Mouse (Mus musculus) midbrain, embryonic 16.5 days (tissue): ENCODE measurements around the gene Inf2. TPM values are rescaled to one million over a fixed set of nuclear protein-coding genes. Genes with fewer than 3 reads are reported as not detected.

ENCODE experiments used
- ATAC-seq: fragments of 200-750 bp; cut with Nextera tagmentation; 2 replicates; pipeline ENCODE4 v1.8.0; 2017; ENCODE audit warnings: moderate TSS enrichment
- H3K27ac ChIP-seq: fragments of 300-500 bp; sonication (generic); 2 replicates; pipeline ENCODE4 v1.5.1; 2014; ENCODE audit warnings: mild to moderate bottlenecking, low read length, mixed read lengths
- H3K27me3 ChIP-seq: fragments of 300-500 bp; sonication (generic); 2 replicates; pipeline ENCODE4 v1.6.1; 2014; ENCODE audit warnings: low read depth, low read length, mixed read lengths; ENCODE audit not compliant: control insufficient read depth, insufficient read depth
- H3K36me3 ChIP-seq: fragments of 300-500 bp; sonication (generic); 2 replicates; pipeline ENCODE4 v1.6.1; 2014; ENCODE audit warnings: mild to moderate bottlenecking, low read length, moderate library complexity, mixed read lengths; ENCODE audit not compliant: control insufficient read depth, insufficient read depth
- H3K4me1 ChIP-seq: fragments of 300-500 bp; sonication (generic); 2 replicates; pipeline ENCODE4 v1.6.1; 2014; ENCODE audit warnings: mild to moderate bottlenecking, low read length, mixed read lengths; ENCODE audit not compliant: control insufficient read depth, insufficient read depth
- H3K4me2 ChIP-seq: fragments of 300-500 bp; sonication (generic); 2 replicates; pipeline ENCODE4 v1.6.1; 2014; ENCODE audit warnings: mild to moderate bottlenecking, low read length, mixed read lengths
- H3K4me3 ChIP-seq: fragments of 300-500 bp; sonication (generic); 2 replicates; pipeline ENCODE4 v1.5.1; 2014; ENCODE audit warnings: low read depth, mild to moderate bottlenecking, low read length, moderate library complexity, mixed read lengths
- H3K9ac ChIP-seq: fragments of 300-500 bp; sonication (generic); 2 replicates; pipeline ENCODE4 v1.6.1; 2014; ENCODE audit warnings: low read depth, low read length, mixed read lengths
- H3K9me3 ChIP-seq: fragments of 300-500 bp; sonication (generic); replicated peaks from 2 replicates; pipeline ENCODE4 v1.6.1; 2014; ENCODE audit warnings: mild to moderate bottlenecking, low read length, mixed read lengths; ENCODE audit not compliant: control insufficient read depth, poor library complexity, severe bottlenecking
- WGBS: fragments of 180-500 bp; shearing (Covaris S2); extraction: QIAGEN DNeasy Blood & Tissue Kit; methylation state at CpG from one replicate; pipeline ENCODE4 v1.1.7; 2014; 5-methylcytosine and 5-hydroxymethylcytosine counted together
- polyA plus RNA-seq: library from polyadenylated mRNA; unstranded; fragments of >200 nt; fragmentation: Nextera tagmentation; extraction: Ambion mirVana; gene quantifications from 2 replicates; pipeline ENCODE4 v1.2.1, GENCODE M21; 2015

Inf2 gene
- polyA plus RNA-seq, 1 experiment from 2014 or later, result 0.53 TPM

DNA sequence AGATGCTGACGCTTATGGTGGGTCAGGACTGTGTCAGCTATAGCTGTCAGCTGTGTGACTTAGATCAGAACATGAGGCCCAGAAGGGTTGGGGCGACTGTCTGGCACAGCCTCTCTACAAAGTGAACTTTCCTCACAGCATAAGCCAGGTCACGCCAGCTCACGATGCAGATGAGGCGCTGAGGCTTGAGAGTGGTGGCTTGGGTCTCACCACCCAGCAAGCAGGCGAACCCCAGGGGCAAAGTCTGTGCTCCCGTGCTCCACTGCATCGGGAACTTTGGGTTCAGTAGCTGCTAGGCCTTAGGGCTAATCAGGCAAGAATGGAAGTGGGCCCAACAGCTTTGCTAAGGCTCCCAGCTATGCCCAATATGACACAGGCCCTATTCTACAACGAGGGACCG is 20.4 kb downstream of the Inf2 start:
- H3K27me3 ChIP-seq, result no peaks in the 10 kb centered on the region
- no peaks in the 10 kb centered on the region for H3K36me3 ChIP-seq
- no peak overlapping the region for H3K4me2 ChIP-seq
- H3K9ac ChIP-seq, result no peak overlapping the region
- no peaks in the 10 kb centered on the region for H3K9me3 ChIP-seq
- 90% methylated on average over 10 of the region's 10 CpGs for WGBS
- H3K4me3 ChIP-seq, result no peak overlapping the region
- no peaks in the 10 kb centered on the region for H3K4me1 ChIP-seq
- no peak overlapping the region for H3K27ac ChIP-seq
- no peak for ATAC-seq

DNA sequence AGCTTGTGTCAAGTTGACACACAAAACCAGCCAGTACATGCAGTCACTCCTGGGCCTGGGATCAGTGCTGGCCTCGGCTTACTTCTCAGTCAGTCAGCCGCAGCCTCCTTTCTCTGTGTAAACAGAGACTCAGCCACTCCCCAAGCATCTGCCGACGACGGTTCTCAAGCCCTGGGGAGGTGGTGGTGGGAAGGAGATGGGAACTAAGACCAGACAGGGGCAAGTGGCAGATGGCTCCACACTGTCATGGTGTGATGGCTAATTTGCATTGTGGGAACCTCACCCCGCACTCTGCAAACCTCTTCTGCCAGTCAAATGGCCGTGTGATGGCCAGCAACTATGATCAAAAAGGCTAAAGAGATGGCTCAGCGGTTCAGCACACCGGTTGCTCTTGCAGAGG is 28.1 kb downstream of the Inf2 start:
- Histone ChIP-seq H3K9ac (no peak overlapping the region), H3K9me3 (no peaks in the 10 kb centered on the region), H3K4me1 (peaks cover 9% of the 10 kb centered on the region; the same call in 1 of the 2 replicates), H3K4me2 (no peak overlapping the region), H3K27ac (no peak overlapping the region), H3K27me3 (peaks cover 11% of the 10 kb centered on the region), H3K4me3 (no peak overlapping the region), H3K36me3 (no peaks in the 10 kb centered on the region)
- 63% methylated on average over 9 of the region's 9 CpGs for WGBS
- no peak for ATAC-seq

GRCm38 (mm10) chr12:112617184-112617583 is 28.6 kb downstream of the Inf2 start:
- Histone ChIP-seq H3K4me2 (no peak overlapping the region), H3K9me3 (no peaks in the 10 kb centered on the region), H3K4me1 (peaks cover 9% of the 10 kb centered on the region; the same call in 1 of the 2 replicates), H3K36me3 (no peaks in the 10 kb centered on the region), H3K27me3 (peaks cover 11% of the 10 kb centered on the region), H3K9ac (no peak overlapping the region), H3K4me3 (no peak overlapping the region), H3K27ac (no peak overlapping the region)
- no peak for ATAC-seq
- WGBS, result 89% methylated on average over 11 of the region's 11 CpGs

- 12% methylated on average over 8 of the region's 8 CpGs for WGBS
- 0 out of 2 replicates have a peak, but pooled peaks have one; percentile 38 for ATAC-seq
- H3K4me3 ChIP-seq, result no peak overlapping the region
Observed at GRCm38 (mm10) chr12:112617898-112618380, 29.4 kb downstream of the Inf2 start.

DNA sequence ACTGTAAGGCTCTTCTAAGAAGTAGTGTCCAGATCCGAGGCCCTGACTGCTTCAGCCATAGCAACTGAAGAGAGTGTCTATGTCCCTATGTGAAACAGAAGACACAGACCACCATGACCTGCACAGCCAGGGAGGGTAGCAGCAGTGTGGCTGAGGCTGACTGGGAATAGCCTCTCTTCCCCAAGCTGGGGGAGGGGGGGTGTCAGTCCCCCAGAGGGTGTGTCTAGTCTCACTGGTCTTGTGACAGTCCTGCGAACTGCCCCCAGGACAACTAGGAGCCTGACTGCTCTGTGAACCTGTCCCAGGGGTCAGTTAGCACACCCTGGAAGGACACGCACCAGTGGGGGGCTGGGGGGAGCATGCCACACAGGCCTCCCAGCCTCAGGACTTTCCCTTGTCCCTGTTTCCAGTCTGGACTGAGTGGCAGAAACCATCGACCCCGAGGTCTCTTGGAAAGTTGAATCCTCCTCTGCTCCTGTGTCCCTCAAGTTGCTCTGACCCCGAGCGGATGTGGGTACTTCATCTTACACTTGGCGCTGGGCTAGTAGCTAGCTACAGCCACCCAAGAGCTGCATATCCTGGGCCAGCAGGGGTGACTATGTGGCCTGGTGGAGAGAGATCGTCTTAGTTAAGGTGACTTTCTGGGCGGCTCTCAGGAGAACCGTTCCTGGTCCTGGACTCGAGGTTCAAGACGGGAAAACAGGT is 30.5 kb downstream of the Inf2 start:
- 32% methylated on average over 13 of the region's 13 CpGs for WGBS
- no peak for ATAC-seq
- Histone ChIP-seq H3K27me3 (peaks cover 11% of the 10 kb centered on the region), H3K27ac (no peak overlapping the region), H3K9ac (peak overlapping the region; percentile 65), H3K4me3 (peak overlapping the region; percentile 55), H3K9me3 (no peaks in the 10 kb centered on the region), H3K4me1 (peaks cover 9% of the 10 kb centered on the region; the same call in 1 of the 2 replicates), H3K4me2 (peak overlapping the region; percentile 87), H3K36me3 (no peaks in the 10 kb centered on the region)

More at GRCm38 (mm10) chr12:112617898-112618380, 29.4 kb downstream of the Inf2 start:
- H3K27me3 ChIP-seq, result peaks cover 11% of the 10 kb centered on the region
- peaks cover 9% of the 10 kb centered on the region; the same call in 1 of the 2 replicates for H3K4me1 ChIP-seq
- H3K9ac ChIP-seq, result no peak overlapping the region
- H3K27ac ChIP-seq, result no peak overlapping the region
- H3K36me3 ChIP-seq, result no peaks in the 10 kb centered on the region
- H3K9me3 ChIP-seq, result no peaks in the 10 kb centered on the region
- H3K4me2 ChIP-seq, result no peak overlapping the region

- ATAC-seq, result peak; percentile 74
- H3K9ac ChIP-seq, result peak within 1 kb of the TSS; percentile 65
- peak within 1 kb of the TSS; percentile 55 for H3K4me3 ChIP-seq
- no peak within 1 kb of the TSS for H3K27ac ChIP-seq
- under 1% methylated on average over 52 of the region's 56 CpGs for WGBS
- peaks cover 9% of the 10 kb centered on the region; the same call in 1 of the 2 replicates for H3K4me1 ChIP-seq
- no peaks in the 10 kb centered on the region for H3K36me3 ChIP-seq
- peaks cover 11% of the 10 kb centered on the region for H3K27me3 ChIP-seq
- H3K9me3 ChIP-seq, result no peaks in the 10 kb centered on the region
- peak within 1 kb of the TSS; percentile 87 for H3K4me2 ChIP-seq
Observed at GRCm38 (mm10) chr12:112619686-112620353, 31.2 kb downstream of the Inf2 start, which contains the start of gene Adssl1. Gene Adssl1, plus strand, starts transcription at chr12:112620045.

DNA sequence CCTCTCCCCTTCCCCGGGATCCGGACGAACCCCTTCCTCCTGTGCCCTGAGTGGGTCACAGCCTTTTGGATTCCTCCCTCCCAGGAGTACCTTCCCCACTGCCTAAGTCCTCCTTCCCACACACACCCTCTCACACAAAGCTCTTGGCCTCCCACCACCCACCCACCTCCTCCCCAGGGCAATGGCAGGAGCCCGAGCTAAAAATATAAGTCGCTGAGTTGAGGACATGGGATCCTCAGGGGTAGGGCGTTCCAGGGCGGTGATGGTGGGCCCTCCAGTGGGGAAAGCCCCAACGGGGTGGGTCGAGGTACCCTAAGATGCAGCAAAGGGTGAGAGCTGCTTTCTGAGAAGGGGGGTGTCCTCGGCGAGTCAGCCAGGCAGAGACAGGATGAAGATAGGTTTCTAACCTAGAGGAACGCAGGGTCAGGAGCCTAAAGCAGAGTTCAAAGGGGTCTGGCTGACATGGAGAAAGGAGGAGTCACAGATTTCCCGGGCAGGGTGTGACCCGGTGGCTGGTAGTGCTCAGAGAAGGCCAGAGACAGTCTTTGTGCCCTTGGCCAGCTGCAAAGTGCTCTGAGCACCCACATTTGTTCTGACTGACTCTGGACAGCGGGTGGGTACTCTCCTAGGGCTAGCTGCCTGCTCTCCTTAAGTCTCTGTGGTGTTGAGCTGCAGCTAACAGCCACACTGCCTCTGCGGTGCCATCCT is 31.9 kb downstream of the Inf2 start:
- peak overlapping the region; percentile 65 for H3K9ac ChIP-seq
- no peaks in the 10 kb centered on the region for H3K9me3 ChIP-seq
- no peaks in the 10 kb centered on the region for H3K36me3 ChIP-seq
- 15% methylated on average over 16 of the region's 16 CpGs for WGBS
- 0 out of 2 replicates have a peak, but pooled peaks have one; percentile 9 for ATAC-seq
- no peak overlapping the region for H3K27ac ChIP-seq
- peak overlapping the region; percentile 87 for H3K4me2 ChIP-seq
- peak overlapping the region; percentile 55 for H3K4me3 ChIP-seq
- peaks cover 9% of the 10 kb centered on the region; the same call in 1 of the 2 replicates for H3K4me1 ChIP-seq
- peaks cover 11% of the 10 kb centered on the region for H3K27me3 ChIP-seq

GRCm38 (mm10) chr12:112621900-112622299 is 33.3 kb downstream of the Inf2 start:
- Histone ChIP-seq H3K4me1 (peaks cover 9% of the 10 kb centered on the region; the same call in 1 of the 2 replicates), H3K27ac (no peak overlapping the region), H3K36me3 (no peaks in the 10 kb centered on the region), H3K4me3 (no peak overlapping the region), H3K9ac (no peak overlapping the region), H3K27me3 (peaks cover 11% of the 10 kb centered on the region), H3K9me3 (no peaks in the 10 kb centered on the region), H3K4me2 (no peak overlapping the region)
- WGBS, result 91% methylated on average over 3 of the region's 3 CpGs
- ATAC-seq, result no peak
